ENCODE assay signal across 1 mouse cellular context in the genomic region with DNA sequence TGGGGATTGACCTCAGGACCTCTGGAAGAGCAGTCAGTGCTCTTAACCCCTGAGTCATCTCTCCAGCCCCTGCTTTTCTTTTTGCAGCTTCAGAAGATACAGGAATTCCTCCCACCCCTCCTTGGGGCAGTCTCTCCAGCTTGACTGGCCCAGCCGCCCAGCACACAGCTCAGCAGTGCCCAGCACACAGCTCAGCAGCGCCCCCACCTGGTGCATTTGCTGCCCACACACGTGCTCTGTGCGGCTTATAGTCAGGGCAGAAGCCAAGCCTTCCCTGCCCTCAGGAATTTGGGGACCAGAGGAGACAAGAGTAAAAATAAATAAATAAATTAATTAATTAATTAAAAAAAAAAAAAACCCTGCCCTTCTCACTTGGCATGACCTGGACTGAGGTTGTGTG.
A peak's percentile ranks its signal among the peaks of the same experiment; 100 is the strongest.
TF ChIP-seq lines count a peak whose summit lies in the region.

No protein-coding gene starts in this region.

TF ChIP-seq in CH12.LX, 34 proteins besides CTCF, POLR2A, EP300 and RAD21:
- TF ChIP-seq BHLHE40 (IDR thresholded peaks at IDR 0.05; ENCODE audit: low read depth, low read length) (peak; percentile 63; the same call in 1 of the 2 replicates), ZC3H11A (IDR thresholded peaks at IDR 0.05; ENCODE audit: low read depth, low read length) (peak; percentile 24), SMC3 (IDR thresholded peaks at IDR 0.05; ENCODE audit: low read depth, low read length) (peak; percentile 87), HCFC1 (IDR thresholded peaks at IDR 0.05; ENCODE audit: low read depth, low read length) (no peak), TBP (conservative IDR thresholded peaks at IDR 0.05; ENCODE audit: low read depth, low read length) (no peak), NRF1 (IDR thresholded peaks at IDR 0.05; ENCODE audit: low read depth, low read length) (no peak), POLR2AphosphoS2 (IDR thresholded peaks at IDR 0.05; ENCODE audit: low read depth, low read length) (no peak), ETS1 (conservative IDR thresholded peaks at IDR 0.05; ENCODE audit: low read depth, low read length) (no peak), GABPA (IDR thresholded peaks at IDR 0.05; ENCODE audit: insufficient replicate concordance, low read depth, low read length) (no peak), TCF12 (IDR thresholded peaks at IDR 0.05; ENCODE audit: low read depth, low read length) (no peak), MAFK (IDR thresholded peaks at IDR 0.05; ENCODE audit: insufficient replicate concordance, low read length) (no peak), SIN3A (IDR thresholded peaks at IDR 0.05; ENCODE audit: low read length) (no peak), CHD2 (IDR thresholded peaks at IDR 0.05; ENCODE audit: low read length) (no peak), ZKSCAN1 (IDR thresholded peaks at IDR 0.05; ENCODE audit: borderline replicate concordance, low read depth, low read length) (no peak), UBTF (IDR thresholded peaks at IDR 0.05; ENCODE audit: low read depth, low read length) (no peak), JUN (IDR thresholded peaks at IDR 0.05; ENCODE audit: insufficient read depth, low read depth, low read length) (no peak), IRF4 (IDR thresholded peaks at IDR 0.05; ENCODE audit: low read depth, low read length) (no peak), NELFE (IDR thresholded peaks at IDR 0.05; ENCODE audit: low read depth, low read length) (no peak), ELF1 (IDR thresholded peaks at IDR 0.05; ENCODE audit: low read depth, low read length) (no peak), KAT2A (IDR thresholded peaks at IDR 0.05; ENCODE audit: insufficient replicate concordance, low read length) (no peak), MAX (IDR thresholded peaks at IDR 0.05; ENCODE audit: low read length) (peak; percentile 85), ZNF384 (IDR thresholded peaks at IDR 0.05; ENCODE audit: low read depth, low read length) (no peak), MYC (IDR thresholded peaks at IDR 0.05; ENCODE audit: low read depth, low read length) (peak; percentile 66; the same call in 1 of the 2 replicates)
